Mouse (Mus musculus): Measurements from ENCODE around the gene Gjb4.

DNA sequence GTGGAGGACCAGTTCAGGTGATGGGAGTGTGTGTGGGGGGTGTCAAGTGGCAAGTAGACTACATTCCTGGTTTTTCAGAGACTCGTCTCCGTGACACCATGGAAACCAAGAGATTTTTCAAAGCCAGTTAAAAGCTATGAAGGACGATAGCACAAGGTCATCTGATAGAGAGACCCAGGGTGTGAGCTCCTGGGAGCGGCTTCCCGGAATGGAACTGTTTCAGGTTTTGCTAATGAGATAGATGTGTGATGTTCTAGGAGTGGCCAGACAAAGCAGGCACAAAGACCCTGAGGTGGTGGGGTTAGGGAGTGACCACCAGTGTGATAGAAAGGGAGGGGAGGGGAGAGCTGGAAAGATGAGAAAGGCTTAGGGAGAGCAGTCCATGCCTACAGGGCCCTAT, 8.9 kb downstream of the Gjb4 start:
- TF ChIP-seq CTCF (IDR thresholded peaks at IDR 0.05; ENCODE audit: low read depth, low read length) (no peak), POLR2A (IDR thresholded peaks at IDR 0.05; ENCODE audit: extremely low read depth, insufficient read depth, low read length) (no peak)

Measured in liver, adult 2 months (tissue).